Mouse (Mus musculus): ENCODE data around the gene Ccdc115.

GRCm38 (mm10) chr1:34480801-34481200, 41.3 kb upstream of the Ccdc115 start:
- TF ChIP-seq CTCF (IDR thresholded peaks at IDR 0.05; ENCODE audit: insufficient read depth, low read depth, low read length) (no peak), POLR2A (IDR thresholded peaks at IDR 0.05; ENCODE audit: insufficient read depth, low read depth, low read length) (no peak)
